Mouse (Mus musculus) heart, embryonic 15.5 days (tissue): ENCODE data around the gene Mindy1. TPM values are rescaled to one million over a fixed set of nuclear protein-coding genes. Genes with fewer than 3 reads are reported as not detected.

Experiments
- ATAC-seq: fragments of 200-750 bp; cut with Nextera tagmentation; replicated peaks from 2 replicates; pipeline ENCODE4 v1.8.0; 2017; ENCODE audit warnings: low read depth, moderate TSS enrichment; ENCODE audit not compliant: insufficient number of reproducible peaks, insufficient read depth, low FRiP score
- H3K27ac ChIP-seq: fragments of 300-500 bp; sonication (generic); 2 replicates; pipeline ENCODE4 v1.5.1; 2015; ENCODE audit warnings: mild to moderate bottlenecking, inconsistent platforms
- H3K27me3 ChIP-seq: fragments of 300-500 bp; sonication (generic); 2 replicates; pipeline ENCODE4 v1.6.1; 2015; ENCODE audit warnings: inconsistent platforms
- H3K36me3 ChIP-seq: fragments of 300-500 bp; sonication (generic); 2 replicates; pipeline ENCODE4 v1.6.1; 2015; ENCODE audit warnings: mild to moderate bottlenecking, inconsistent platforms
- H3K4me1 ChIP-seq: fragments of 300-500 bp; sonication (generic); replicated peaks from 2 replicates; pipeline ENCODE4 v1.6.1; 2015; ENCODE audit warnings: inconsistent platforms
- H3K4me2 ChIP-seq: fragments of 300-500 bp; sonication (generic); 2 replicates; pipeline ENCODE4 v1.6.1; 2015; ENCODE audit warnings: inconsistent platforms, mild to moderate bottlenecking, moderate library complexity
- H3K4me3 ChIP-seq: fragments of 300-500 bp; sonication (generic); 2 replicates; pipeline ENCODE4 v1.5.1; 2015; ENCODE audit warnings: mild to moderate bottlenecking, inconsistent platforms
- H3K9ac ChIP-seq: fragments of 300-500 bp; sonication (generic); 2 replicates; pipeline ENCODE4 v1.6.1; 2015; ENCODE audit warnings: mild to moderate bottlenecking, inconsistent platforms
- H3K9me3 ChIP-seq: fragments of 300-500 bp; sonication (generic); replicated peaks from 2 replicates; pipeline ENCODE4 v1.6.1; 2016; ENCODE audit warnings: inconsistent platforms
- WGBS: fragments of 180-500 bp; shearing (Covaris S2); methylation state at CpG from one replicate; pipeline ENCODE4 v1.1.7; 2015; ENCODE audit warnings: mixed read lengths; 5-methylcytosine and 5-hydroxymethylcytosine counted together
- polyA plus RNA-seq: library from polyadenylated mRNA; unstranded; fragments of >200 nt; fragmentation: Nextera tagmentation; extraction: Ambion mirVana; gene quantifications from 2 replicates; pipeline ENCODE4 v1.2.1, GENCODE M21; 2015

Gene Mindy1
- polyA plus RNA-seq: 24.7 and 27.6 TPM in 2 replicates

GRCm38 (mm10) chr3:95281216-95282126 is at the start of gene Mindy1, which contains the start of gene Prune1:
TSS of gene Mindy1 (plus strand) at chr3:95281345.
TSS of gene Prune1 (minus strand) at chr3:95282076.
- Histone ChIP-seq H3K4me2 (peak within 1 kb of the TSS; percentile 87), H3K4me3 (peak within 1 kb of the TSS; percentile 86), H3K27ac (peak within 1 kb of the TSS; percentile 98), H3K4me1 (peaks cover 32% of the 10 kb centered on the region), H3K9ac (peak within 1 kb of the TSS; percentile 91), H3K36me3 (no peaks in the 10 kb centered on the region), H3K27me3 (no peaks in the 10 kb centered on the region), H3K9me3 (no peaks in the 10 kb centered on the region)
- ATAC-seq: peak; percentile 91
- WGBS: under 1% methylated on average over 53 of the region's 53 CpGs

GRCm38 (mm10) chr3:95232771-95233170 is 48.4 kb upstream of the Mindy1 start:
- peak overlapping the region; percentile 24; the same call in 1 of the 2 replicates for H3K27ac ChIP-seq
- H3K9ac ChIP-seq: no peak overlapping the region
- no peak overlapping the region for H3K4me2 ChIP-seq
- WGBS: 45% methylated on average over 7 of the region's 7 CpGs
- H3K36me3 ChIP-seq: peaks cover 50% of the 10 kb centered on the region
- H3K9me3 ChIP-seq: no peaks in the 10 kb centered on the region
- H3K4me3 ChIP-seq: no peak overlapping the region
- ATAC-seq: no peak
- no peaks in the 10 kb centered on the region for H3K27me3 ChIP-seq
- peaks cover 43% of the 10 kb centered on the region for H3K4me1 ChIP-seq

- Histone ChIP-seq H3K36me3 (peaks cover 50% of the 10 kb centered on the region), H3K9ac (no peak overlapping the region), H3K27ac (peak overlapping the region; percentile 24; the same call in 1 of the 2 replicates), H3K4me1 (peaks cover 47% of the 10 kb centered on the region), H3K4me3 (no peak overlapping the region), H3K27me3 (no peaks in the 10 kb centered on the region), H3K9me3 (no peaks in the 10 kb centered on the region), H3K4me2 (no peak overlapping the region)
- 85% methylated on average over 16 of the region's 16 CpGs for WGBS
- no peak for ATAC-seq
These were observed 47.7 kb upstream of the Mindy1 start for GRCm38 (mm10) chr3:95233303-95233980.

GRCm38 (mm10) chr3:95235386-95236301 is 45.5 kb upstream of the Mindy1 start:
- Histone ChIP-seq H3K4me2 (no peak overlapping the region), H3K9me3 (no peaks in the 10 kb centered on the region), H3K36me3 (peaks cover 50% of the 10 kb centered on the region), H3K4me3 (no peak overlapping the region), H3K9ac (no peak overlapping the region), H3K27me3 (no peaks in the 10 kb centered on the region), H3K27ac (no peak overlapping the region), H3K4me1 (peaks cover 37% of the 10 kb centered on the region)
- 83% methylated on average over 23 of the region's 23 CpGs for WGBS
- ATAC-seq: no peak

- Histone ChIP-seq H3K36me3 (peaks cover 39% of the 10 kb centered on the region), H3K9ac (no peak overlapping the region), H3K4me3 (no peak overlapping the region), H3K4me1 (peaks cover 22% of the 10 kb centered on the region), H3K27me3 (no peaks in the 10 kb centered on the region), H3K4me2 (no peak overlapping the region), H3K27ac (peak overlapping the region; percentile 54; the same call in 1 of the 2 replicates), H3K9me3 (no peaks in the 10 kb centered on the region)
- 57% methylated on average over 8 of the region's 8 CpGs for WGBS
- no peak for ATAC-seq
These were observed 43.5 kb upstream of the Mindy1 start for GRCm38 (mm10) chr3:95237541-95238099.

- Histone ChIP-seq H3K4me3 (no peak overlapping the region), H3K4me1 (peaks cover 19% of the 10 kb centered on the region), H3K4me2 (no peak overlapping the region), H3K9me3 (no peaks in the 10 kb centered on the region), H3K9ac (no peak overlapping the region), H3K27me3 (no peaks in the 10 kb centered on the region), H3K27ac (no peak overlapping the region), H3K36me3 (peaks cover 25% of the 10 kb centered on the region)
- no peak for ATAC-seq
- WGBS: 77% methylated on average over 6 of the region's 6 CpGs
These were observed 42.1 kb upstream of the Mindy1 start for GRCm38 (mm10) chr3:95239022-95239421.

- H3K36me3 ChIP-seq: peaks cover 15% of the 10 kb centered on the region
- ATAC-seq: no peak
- peaks cover 19% of the 10 kb centered on the region for H3K4me1 ChIP-seq
- no peak overlapping the region for H3K4me2 ChIP-seq
- H3K27me3 ChIP-seq: no peaks in the 10 kb centered on the region
- 86% methylated on average over 12 of the region's 12 CpGs for WGBS
- H3K27ac ChIP-seq: no peak overlapping the region
- H3K4me3 ChIP-seq: no peak overlapping the region
- no peak overlapping the region for H3K9ac ChIP-seq
- no peaks in the 10 kb centered on the region for H3K9me3 ChIP-seq
These were observed 41.2 kb upstream of the Mindy1 start for GRCm38 (mm10) chr3:95239971-95240370.

- 29% methylated on average over 17 of the region's 17 CpGs for WGBS
- H3K36me3 ChIP-seq: peaks cover 6% of the 10 kb centered on the region; the same call in 1 of the 2 replicates
- H3K4me1 ChIP-seq: peaks cover 19% of the 10 kb centered on the region
- H3K4me3 ChIP-seq: peak overlapping the region; percentile 18; the same call in 1 of the 2 replicates
- H3K27me3 ChIP-seq: no peaks in the 10 kb centered on the region
- no peaks in the 10 kb centered on the region for H3K9me3 ChIP-seq
- peak overlapping the region; percentile 43 for H3K4me2 ChIP-seq
- no peak overlapping the region for H3K27ac ChIP-seq
- peak overlapping the region; percentile 43 for H3K9ac ChIP-seq
- ATAC-seq: no peak
These were observed 40.2 kb upstream of the Mindy1 start for GRCm38 (mm10) chr3:95240900-95241299.

- Histone ChIP-seq H3K4me1 (peaks cover 19% of the 10 kb centered on the region), H3K9ac (peak within 1 kb of the TSS; percentile 43), H3K4me3 (peak within 1 kb of the TSS; percentile 18; the same call in 1 of the 2 replicates), H3K27me3 (no peaks in the 10 kb centered on the region), H3K36me3 (peaks cover under 1% of the 10 kb centered on the region; the same call in 1 of the 2 replicates), H3K4me2 (peak within 1 kb of the TSS; percentile 43), H3K27ac (no peak within 1 kb of the TSS), H3K9me3 (no peaks in the 10 kb centered on the region)
- no peak for ATAC-seq
- 71% methylated on average over 7 of the region's 7 CpGs for WGBS
These were observed 39.6 kb upstream of the Mindy1 start, which contains the start of gene Gm128 for GRCm38 (mm10) chr3:95241498-95241897. TSS of gene Gm128 (minus strand) at chr3:95241598.

GRCm38 (mm10) chr3:95243086-95243485 is 38.1 kb upstream of the Mindy1 start:
- peaks cover 9% of the 10 kb centered on the region; the same call in 1 of the 2 replicates for H3K4me1 ChIP-seq
- WGBS: 66% methylated on average over 2 of the region's 2 CpGs
- no peaks in the 10 kb centered on the region for H3K27me3 ChIP-seq
- ATAC-seq: no peak
- no peak overlapping the region for H3K9ac ChIP-seq
- no peak overlapping the region for H3K4me3 ChIP-seq
- H3K9me3 ChIP-seq: no peaks in the 10 kb centered on the region
- H3K27ac ChIP-seq: no peak overlapping the region
- H3K36me3 ChIP-seq: no peaks in the 10 kb centered on the region
- H3K4me2 ChIP-seq: no peak overlapping the region
